Mouse (Mus musculus) liver, embryonic 15.5 days (tissue): Measurements from ENCODE around the gene Gsg1l. TPM values are rescaled to one million over a fixed set of nuclear protein-coding genes. Genes with fewer than 3 reads are reported as not detected.

Experiments
- ATAC-seq: fragments of 200-750 bp; cut with Nextera tagmentation; 2 replicates; pipeline ENCODE4 v1.8.0; 2017; ENCODE audit warnings: moderate number of reproducible peaks, mild to moderate bottlenecking, moderate library complexity; ENCODE audit not compliant: insufficient read depth
- H3K27ac ChIP-seq: fragments of 300-500 bp; sonication (generic); replicated peaks from 2 replicates; pipeline ENCODE4 v1.5.1; 2015; ENCODE audit warnings: mild to moderate bottlenecking, inconsistent platforms
- H3K27me3 ChIP-seq: fragments of 300-500 bp; sonication (generic); 2 replicates; pipeline ENCODE4 v1.6.1; 2015; ENCODE audit warnings: mild to moderate bottlenecking, inconsistent platforms
- H3K36me3 ChIP-seq: fragments of 300-500 bp; sonication (generic); replicated peaks from 2 replicates; pipeline ENCODE4 v1.6.1; 2015; ENCODE audit warnings: moderate library complexity, mild to moderate bottlenecking, inconsistent platforms
- H3K4me1 ChIP-seq: fragments of 300-500 bp; sonication (generic); replicated peaks from 2 replicates; pipeline ENCODE4 v1.6.1; 2015; ENCODE audit warnings: inconsistent platforms
- H3K4me2 ChIP-seq: fragments of 300-500 bp; sonication (generic); 2 replicates; pipeline ENCODE4 v1.6.1; 2015; ENCODE audit warnings: moderate library complexity, mild to moderate bottlenecking, inconsistent platforms
- H3K4me3 ChIP-seq: fragments of 300-500 bp; sonication (generic); replicated peaks from 2 replicates; pipeline ENCODE4 v1.5.1; 2015; ENCODE audit warnings: mild to moderate bottlenecking, inconsistent platforms
- H3K9ac ChIP-seq: fragments of 300-500 bp; sonication (generic); 2 replicates; pipeline ENCODE4 v1.6.1; 2015; ENCODE audit warnings: moderate library complexity, mild to moderate bottlenecking, inconsistent platforms
- H3K9me3 ChIP-seq: fragments of 300-500 bp; sonication (generic); replicated peaks from 2 replicates; pipeline ENCODE4 v1.6.1; 2016; ENCODE audit warnings: inconsistent platforms
- WGBS: fragments of 180-500 bp; shearing (Covaris S2); methylation state at CpG from one replicate; pipeline ENCODE4 v1.1.7; 2015; ENCODE audit warnings: mixed read lengths; ENCODE audit not compliant: insufficient replicate concordance; 5-methylcytosine and 5-hydroxymethylcytosine counted together
- polyA plus RNA-seq: library from polyadenylated mRNA; unstranded; fragments of >200 nt; fragmentation: Nextera tagmentation; extraction: Ambion mirVana; gene quantifications from 2 replicates; pipeline ENCODE4 v1.2.1, GENCODE M21; 2015

Gsg1l gene
- polyA plus RNA-seq, 1 experiment from 2014 or later: 0.09 TPM

DNA sequence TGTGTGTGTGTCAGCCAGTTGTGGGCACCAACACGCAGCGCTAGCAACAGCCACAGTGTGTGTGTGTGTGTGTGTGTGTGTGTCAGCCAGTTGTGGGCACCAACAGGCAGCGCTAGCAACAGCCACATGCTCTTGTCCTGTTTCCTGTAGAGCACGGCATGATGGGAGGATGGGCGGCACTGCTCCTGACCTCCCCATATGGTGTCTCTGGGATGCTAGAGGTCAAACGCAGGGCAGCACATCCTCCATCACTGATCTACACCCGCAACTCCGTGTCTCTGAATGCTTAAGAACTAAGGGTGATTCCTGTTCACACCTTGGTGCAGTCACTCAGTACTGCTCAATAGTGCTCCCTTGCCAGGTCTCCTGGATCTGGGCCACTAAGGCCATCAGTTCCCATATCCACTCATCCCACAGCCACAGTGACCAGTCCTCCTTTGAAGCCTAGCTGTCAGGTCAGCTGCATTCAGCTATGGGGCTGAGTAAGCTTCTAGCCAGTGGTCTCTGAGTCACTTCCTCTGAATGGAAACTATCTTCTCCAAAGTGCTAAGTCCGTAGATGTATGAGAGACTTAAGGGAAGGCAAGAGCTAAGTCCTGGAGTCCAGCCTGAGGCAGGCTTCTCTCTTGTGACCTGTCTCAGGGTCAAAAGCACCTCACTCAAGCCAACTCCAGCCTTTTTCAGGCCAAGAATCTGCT lies 15.2 kb upstream of the Gsg1l start:
- Histone ChIP-seq H3K27me3 (no peaks in the 10 kb centered on the region), H3K36me3 (peaks cover 24% of the 10 kb centered on the region), H3K9ac (no peak overlapping the region), H3K4me3 (no peak overlapping the region), H3K4me2 (no peak overlapping the region), H3K9me3 (no peaks in the 10 kb centered on the region), H3K27ac (no peak overlapping the region), H3K4me1 (no peaks in the 10 kb centered on the region)
- no peak for ATAC-seq
- 63% methylated on average over 7 of the region's 9 CpGs for WGBS

- Histone ChIP-seq H3K36me3 (peaks cover 16% of the 10 kb centered on the region), H3K4me1 (no peaks in the 10 kb centered on the region), H3K9me3 (no peaks in the 10 kb centered on the region), H3K27ac (no peak overlapping the region), H3K4me3 (no peak overlapping the region), H3K4me2 (no peak overlapping the region), H3K27me3 (no peaks in the 10 kb centered on the region), H3K9ac (no peak overlapping the region)
- no peak; the same call in 1 of the 2 replicates for ATAC-seq
- 56% methylated on average over 5 of the region's 5 CpGs for WGBS
Measured at GRCm38 (mm10) chr7:126096596-126096995, 14.4 kb upstream of the Gsg1l start.

GRCm38 (mm10) chr7:126094738-126095137 lies 12.5 kb upstream of the Gsg1l start:
- 70% methylated on average over 5 of the region's 5 CpGs for WGBS
- no peak overlapping the region for H3K9ac ChIP-seq
- H3K27ac ChIP-seq: no peak overlapping the region

DNA sequence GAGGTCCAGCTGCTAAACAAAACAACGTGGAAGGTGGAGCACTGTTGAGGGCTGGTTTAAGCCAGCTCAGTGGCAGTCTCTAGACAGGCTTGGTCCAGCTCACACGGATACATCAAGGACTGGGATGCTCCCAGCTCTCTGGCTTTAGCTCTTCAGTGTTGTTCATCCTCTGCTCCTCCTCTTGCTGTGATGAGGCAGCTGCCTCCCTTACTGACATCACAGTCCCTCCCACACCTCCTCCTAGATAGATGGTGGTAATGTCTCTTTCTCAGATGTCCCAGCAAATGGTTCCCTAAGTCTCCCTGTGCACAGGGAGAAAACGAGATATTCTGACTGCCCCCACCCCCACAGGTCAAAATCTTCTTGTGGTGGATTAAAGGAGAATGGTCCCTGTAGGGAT lies 11.0 kb upstream of the Gsg1l start:
- Histone ChIP-seq H3K27ac (no peak overlapping the region), H3K9me3 (no peaks in the 10 kb centered on the region), H3K27me3 (no peaks in the 10 kb centered on the region), H3K4me2 (no peak overlapping the region), H3K4me1 (no peaks in the 10 kb centered on the region), H3K36me3 (no peaks in the 10 kb centered on the region), H3K4me3 (no peak overlapping the region), H3K9ac (no peak overlapping the region)
- no peak for ATAC-seq
- WGBS: 34% methylated on average over 3 of the region's 3 CpGs

More at GRCm38 (mm10) chr7:126094738-126095137, 12.5 kb upstream of the Gsg1l start:
- Histone ChIP-seq H3K4me3 (no peak overlapping the region), H3K36me3 (peaks cover 5% of the 10 kb centered on the region; the same call in 1 of the 2 replicates), H3K4me2 (no peak overlapping the region), H3K9me3 (no peaks in the 10 kb centered on the region), H3K27me3 (no peaks in the 10 kb centered on the region), H3K4me1 (no peaks in the 10 kb centered on the region)
- ATAC-seq: no peak

- H3K9ac ChIP-seq: no peak overlapping the region
- 17% methylated on average over 6 of the region's 6 CpGs for WGBS
Measured at GRCm38 (mm10) chr7:126089782-126090181, 7.6 kb upstream of the Gsg1l start.

DNA sequence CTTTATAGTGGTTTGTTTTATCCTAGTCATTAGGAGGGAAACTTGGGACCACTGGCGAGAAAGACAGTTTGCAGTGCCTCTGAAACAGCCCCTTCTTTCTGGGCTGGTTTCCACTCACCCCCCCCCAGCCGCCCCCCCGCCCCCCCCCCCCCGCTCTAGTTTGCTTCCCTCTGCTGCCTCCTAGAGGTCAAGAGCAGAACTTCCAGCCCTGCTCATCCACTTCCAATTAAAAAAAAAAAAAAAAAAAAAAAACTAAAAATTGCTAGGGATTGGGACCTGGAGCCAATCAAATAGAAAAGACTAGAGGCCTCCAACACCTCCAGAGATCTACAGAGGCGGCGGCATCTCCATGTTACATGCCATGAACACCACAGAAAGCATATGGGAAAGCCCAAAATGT lies 5.9 kb upstream of the Gsg1l start:
- Histone ChIP-seq H3K36me3 (no peaks in the 10 kb centered on the region), H3K4me3 (no peak overlapping the region), H3K4me2 (no peak overlapping the region), H3K9ac (no peak overlapping the region), H3K9me3 (no peaks in the 10 kb centered on the region), H3K27ac (no peak overlapping the region), H3K4me1 (no peaks in the 10 kb centered on the region), H3K27me3 (peaks cover 47% of the 10 kb centered on the region)
- WGBS: 12% methylated on average over 6 of the region's 6 CpGs
- no peak for ATAC-seq

More at GRCm38 (mm10) chr7:126089782-126090181, 7.6 kb upstream of the Gsg1l start:
- Histone ChIP-seq H3K4me1 (no peaks in the 10 kb centered on the region), H3K27ac (no peak overlapping the region), H3K9me3 (no peaks in the 10 kb centered on the region), H3K27me3 (peaks cover 31% of the 10 kb centered on the region), H3K36me3 (no peaks in the 10 kb centered on the region), H3K4me3 (no peak overlapping the region), H3K4me2 (no peak overlapping the region)
- ATAC-seq: no peak

GRCm38 (mm10) chr7:126087602-126088001 lies 5.4 kb upstream of the Gsg1l start:
- Histone ChIP-seq H3K4me2 (no peak overlapping the region), H3K27ac (no peak overlapping the region), H3K9me3 (no peaks in the 10 kb centered on the region), H3K9ac (no peak overlapping the region), H3K4me3 (no peak overlapping the region), H3K4me1 (no peaks in the 10 kb centered on the region), H3K36me3 (no peaks in the 10 kb centered on the region), H3K27me3 (peaks cover 53% of the 10 kb centered on the region)
- ATAC-seq: no peak
- 54% methylated on average over 10 of the region's 10 CpGs for WGBS

DNA sequence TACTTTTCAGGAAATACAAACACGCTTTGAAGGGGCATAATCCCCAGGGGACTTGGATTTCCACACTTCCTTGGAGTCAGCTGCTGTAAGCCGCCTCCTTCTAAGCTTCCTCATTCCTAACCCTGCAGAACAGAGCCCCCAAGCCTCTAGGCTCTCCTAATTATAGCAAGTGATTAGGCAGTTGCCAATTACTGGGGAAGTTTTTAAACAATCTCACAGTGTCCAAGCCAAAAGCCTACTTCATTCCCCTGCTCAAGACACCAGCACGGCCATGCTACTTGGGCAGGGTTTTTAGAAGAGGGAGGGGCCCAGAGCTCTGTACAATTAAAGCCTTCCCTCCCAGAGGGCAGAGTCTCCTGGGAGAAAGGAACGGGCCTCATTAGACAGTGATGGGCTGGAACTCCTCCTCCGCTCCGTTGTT lies 4.1 kb upstream of the Gsg1l start:
- no peak overlapping the region for H3K27ac ChIP-seq
- peaks cover 66% of the 10 kb centered on the region for H3K27me3 ChIP-seq
- H3K36me3 ChIP-seq: no peaks in the 10 kb centered on the region
- no peak overlapping the region for H3K4me2 ChIP-seq
- H3K4me3 ChIP-seq: no peak overlapping the region
- no peaks in the 10 kb centered on the region for H3K4me1 ChIP-seq
- no peaks in the 10 kb centered on the region for H3K9me3 ChIP-seq
- ATAC-seq: 0 out of 2 replicates have a peak, but pooled peaks have one; percentile 7
- WGBS: 39% methylated on average over 6 of the region's 6 CpGs
- no peak overlapping the region for H3K9ac ChIP-seq

GRCm38 (mm10) chr7:126085154-126085553 lies 2.9 kb upstream of the Gsg1l start:
- H3K9ac ChIP-seq: no peak overlapping the region
- ATAC-seq: no peak
- H3K27me3 ChIP-seq: peaks cover 77% of the 10 kb centered on the region

GRCm38 (mm10) chr7:126083980-126084348 lies 1.8 kb upstream of the Gsg1l start:
- no peak overlapping the region for H3K4me3 ChIP-seq
- H3K4me2 ChIP-seq: no peak overlapping the region
- H3K9ac ChIP-seq: no peak overlapping the region
- no peaks in the 10 kb centered on the region for H3K36me3 ChIP-seq
- no peaks in the 10 kb centered on the region for H3K4me1 ChIP-seq
- WGBS: 23% methylated on average over 4 of the region's 4 CpGs
- no peaks in the 10 kb centered on the region for H3K9me3 ChIP-seq
- H3K27me3 ChIP-seq: peaks cover 88% of the 10 kb centered on the region
- no peak overlapping the region for H3K27ac ChIP-seq
- no peak for ATAC-seq

More at GRCm38 (mm10) chr7:126085154-126085553, 2.9 kb upstream of the Gsg1l start:
- Histone ChIP-seq H3K4me2 (no peak overlapping the region), H3K27ac (no peak overlapping the region), H3K9me3 (no peaks in the 10 kb centered on the region), H3K36me3 (no peaks in the 10 kb centered on the region), H3K4me3 (no peak overlapping the region), H3K4me1 (no peaks in the 10 kb centered on the region)
- 77% methylated on average over 9 of the region's 9 CpGs for WGBS

DNA sequence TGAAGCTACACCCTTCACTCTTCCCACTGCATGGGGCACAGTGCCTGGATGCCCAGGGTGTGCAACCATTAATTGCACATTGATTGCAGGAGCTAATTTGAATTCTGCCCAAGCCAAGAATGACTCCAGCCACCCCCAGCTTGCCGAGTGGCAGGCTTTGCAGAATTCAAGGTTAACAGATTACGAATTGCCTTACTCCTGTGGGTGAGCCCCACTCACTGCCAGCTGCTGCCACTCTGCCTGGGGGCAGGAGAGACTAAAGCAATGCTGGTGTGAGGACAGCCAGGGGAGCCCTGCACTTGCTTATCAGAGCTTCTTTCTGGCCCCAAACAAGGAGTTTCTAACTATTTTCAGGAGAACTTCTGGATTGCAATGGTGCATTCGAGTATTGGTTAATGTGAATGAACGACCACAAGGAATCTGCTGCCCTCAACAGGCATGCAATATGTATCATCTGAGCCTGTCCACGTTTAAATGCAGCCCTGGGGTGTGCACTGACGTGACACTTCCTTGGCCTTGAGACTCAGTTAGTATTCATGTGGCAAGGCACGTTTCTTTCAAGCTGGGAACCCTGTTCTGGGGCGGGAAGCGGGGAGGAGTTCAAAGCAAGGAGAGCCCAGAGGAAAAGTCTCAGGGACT lies 1.2 kb upstream of the Gsg1l start:
- Histone ChIP-seq H3K9ac (no peak overlapping the region), H3K27ac (no peak overlapping the region), H3K4me2 (no peak overlapping the region), H3K9me3 (no peaks in the 10 kb centered on the region), H3K4me1 (no peaks in the 10 kb centered on the region), H3K36me3 (no peaks in the 10 kb centered on the region), H3K4me3 (no peak overlapping the region), H3K27me3 (peaks cover 93% of the 10 kb centered on the region)
- ATAC-seq: no peak
- 13% methylated on average over 9 of the region's 9 CpGs for WGBS
